Mouse (Mus musculus): Measurements from ENCODE around the gene Ets2.

DNA sequence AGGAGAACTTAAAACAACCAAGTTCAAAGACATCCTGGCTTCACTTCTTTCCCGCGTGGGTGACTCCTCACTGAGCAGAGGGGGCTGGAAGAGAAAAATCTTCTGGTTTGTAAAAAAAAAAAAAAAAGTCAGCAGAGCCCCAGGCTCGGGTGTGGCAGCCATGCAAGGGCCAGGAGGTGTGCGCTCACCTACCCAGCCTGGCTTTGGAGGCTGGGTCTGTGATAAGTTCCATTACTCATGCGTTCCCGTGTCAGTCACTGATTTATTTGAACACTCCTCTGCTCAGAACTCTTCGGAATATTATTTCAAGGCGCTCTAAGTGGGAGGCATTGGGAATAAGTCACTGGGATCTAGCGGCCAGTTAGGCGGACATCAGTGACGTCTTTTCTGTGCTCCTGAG, 26.7 kb upstream of the Ets2 start:
- TF ChIP-seq CTCF (IDR thresholded peaks at IDR 0.05; ENCODE audit: borderline replicate concordance, insufficient read depth, low read length) (no peak), POLR2A (IDR thresholded peaks at IDR 0.05; ENCODE audit: low read depth, low read length) (no peak)
